Mouse (Mus musculus): ENCODE data around the gene Dusp23. TPM values are rescaled to one million over a fixed set of nuclear protein-coding genes. Genes with fewer than 3 reads are reported as not detected.

The Dusp23 gene
- polyA plus RNA-seq, 1 experiment from 2014 or later, result 20.6 TPM

DNA sequence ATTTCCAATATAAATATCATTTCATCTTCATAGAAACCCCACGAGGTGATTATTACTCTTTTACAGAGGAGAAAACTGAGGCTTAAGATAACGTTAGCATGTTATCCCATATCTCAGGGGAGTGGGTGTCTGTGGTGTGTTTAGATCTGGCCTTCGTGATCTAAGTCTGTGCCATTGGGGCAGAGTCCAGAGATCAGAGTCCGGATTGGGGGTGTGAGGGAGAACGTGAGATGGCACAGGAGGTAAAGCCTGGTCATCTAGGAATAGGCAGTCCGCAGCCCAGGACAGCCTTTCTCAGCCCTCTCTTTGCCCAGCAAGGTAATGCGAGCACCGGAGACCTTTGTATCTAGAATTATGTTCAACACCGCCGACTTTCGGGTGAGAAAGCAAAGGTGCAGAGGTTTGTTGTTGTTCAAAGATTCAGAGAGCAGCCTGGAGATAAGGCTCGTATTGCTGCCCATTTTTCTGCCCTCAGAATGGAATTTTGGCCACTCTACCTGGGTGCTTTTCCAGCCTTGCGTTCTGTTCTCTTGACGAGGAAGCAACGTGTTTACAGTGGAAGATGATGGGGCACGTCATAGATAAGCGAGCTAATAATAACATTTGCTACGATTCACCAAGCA, 19.4 kb upstream of the Dusp23 start:
- 88% methylated on average over 18 of the region's 18 CpGs for WGBS
- DNase-seq (ENCODE audit: low spot score), result no peak

DNA sequence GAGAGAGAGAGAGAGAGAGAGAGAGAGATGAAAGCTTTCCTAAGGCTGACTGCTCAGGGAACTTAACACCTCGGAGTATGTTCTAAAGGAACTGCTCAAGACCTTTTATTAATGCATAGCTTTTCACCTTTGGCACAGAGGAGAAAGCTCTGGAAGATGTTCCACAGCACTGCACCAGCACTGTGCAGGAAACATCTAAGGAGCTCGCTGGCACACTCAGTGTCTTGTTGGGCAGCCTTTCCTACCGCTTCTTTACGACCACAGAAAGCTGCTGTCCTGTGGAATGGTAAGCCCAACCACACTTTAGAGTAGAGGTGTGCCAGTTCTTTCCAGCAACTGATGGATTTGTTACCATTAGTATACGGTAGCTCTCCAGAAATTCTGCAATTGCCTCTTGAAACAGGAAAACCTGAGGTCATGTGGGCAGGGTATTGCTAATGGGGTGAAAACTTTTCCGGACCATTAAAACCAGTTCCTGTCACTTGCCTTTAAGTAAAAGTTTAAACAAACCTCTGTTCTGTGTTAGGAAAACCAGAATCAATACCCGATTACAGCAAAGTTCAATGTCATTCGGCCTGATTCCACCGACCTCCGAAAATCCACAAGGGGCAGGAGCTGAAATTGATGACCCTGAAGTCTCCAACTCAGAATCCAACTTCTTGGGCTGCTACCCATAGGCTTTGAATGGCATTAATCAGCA, 18.7 kb upstream of the Dusp23 start:
- no peak overlapping the region for H3K9ac ChIP-seq (ENCODE audit: low read length)
- no peak overlapping the region for H3K27ac ChIP-seq (ENCODE audit: low read depth, low read length)
- DNase-seq (ENCODE audit: low spot score) (no peak), ATAC-seq (ENCODE audit: insufficient read depth, low FRiP score, low TSS enrichment) (no peak)
- no peaks in the 10 kb centered on the region for H3K27me3 ChIP-seq (ENCODE audit: control insufficient read depth, insufficient read depth, low read length)
- WGBS, result 74% methylated on average over 10 of the region's 10 CpGs
- H3K36me3 ChIP-seq (ENCODE audit: control insufficient read depth, insufficient read depth, low read length), result no peaks in the 10 kb centered on the region
- H3K4me3 ChIP-seq (ENCODE audit: low read depth, low read length), result no peak overlapping the region
- no peaks in the 10 kb centered on the region for H3K9me3 ChIP-seq (ENCODE audit: control insufficient read depth, low read length)
- no peaks in the 10 kb centered on the region for H3K4me1 ChIP-seq (ENCODE audit: control insufficient read depth, insufficient read depth, low read length)
- H3K4me2 ChIP-seq (ENCODE audit: low read depth), result no peak overlapping the region

More for the DNA sequence above, 19.4 kb upstream of the Dusp23 start:
- Histone ChIP-seq H3K9ac (ENCODE audit: low read length) (no peak overlapping the region), H3K27ac (ENCODE audit: low read depth, low read length) (no peak overlapping the region), H3K4me1 (ENCODE audit: control insufficient read depth, insufficient read depth, low read length) (no peaks in the 10 kb centered on the region), H3K27me3 (ENCODE audit: control insufficient read depth, insufficient read depth, low read length) (no peaks in the 10 kb centered on the region), H3K9me3 (ENCODE audit: control insufficient read depth, low read length) (no peaks in the 10 kb centered on the region), H3K4me3 (ENCODE audit: low read depth, low read length) (no peak overlapping the region), H3K4me2 (ENCODE audit: low read depth) (no peak overlapping the region), H3K36me3 (ENCODE audit: control insufficient read depth, insufficient read depth, low read length) (no peaks in the 10 kb centered on the region)
- ATAC-seq (ENCODE audit: insufficient read depth, low FRiP score, low TSS enrichment), result no peak

GRCm38 (mm10) chr1:172650519-172651287, 17.9 kb upstream of the Dusp23 start:
- WGBS, result 57% methylated on average over 8 of the region's 8 CpGs
- 0 out of 2 replicates have a peak, but pooled peaks have one; percentile 37 for ATAC-seq (ENCODE audit: insufficient read depth, low FRiP score, low TSS enrichment)
- Histone ChIP-seq H3K9me3 (ENCODE audit: control insufficient read depth, low read length) (no peaks in the 10 kb centered on the region), H3K36me3 (ENCODE audit: control insufficient read depth, insufficient read depth, low read length) (no peaks in the 10 kb centered on the region), H3K9ac (ENCODE audit: low read length) (no peak overlapping the region), H3K4me2 (ENCODE audit: low read depth) (no peak overlapping the region), H3K27me3 (ENCODE audit: control insufficient read depth, insufficient read depth, low read length) (no peaks in the 10 kb centered on the region), H3K4me3 (ENCODE audit: low read depth, low read length) (no peak overlapping the region), H3K4me1 (ENCODE audit: control insufficient read depth, insufficient read depth, low read length) (no peaks in the 10 kb centered on the region), H3K27ac (ENCODE audit: low read depth, low read length) (no peak overlapping the region)
- DNase-seq (ENCODE audit: low spot score), result no peak

DNA sequence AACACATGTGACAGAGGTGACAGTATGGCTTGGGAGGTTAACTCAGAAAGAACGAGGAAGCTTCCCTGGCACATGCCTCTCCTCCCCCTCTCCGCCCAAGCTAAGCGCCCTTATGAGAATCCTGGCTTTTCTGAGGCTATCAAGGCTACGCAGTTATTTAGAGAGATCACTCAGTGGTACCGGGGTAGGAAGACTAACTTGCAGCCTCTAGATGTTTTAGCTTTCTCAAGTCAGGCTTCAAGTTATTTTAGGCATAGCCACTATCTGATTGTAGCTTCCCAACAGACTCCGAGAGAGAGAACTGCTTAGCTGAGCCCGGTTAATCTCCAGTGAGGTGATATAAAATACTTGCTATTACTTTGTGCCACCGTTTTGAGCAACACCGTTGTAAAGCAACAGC, 16.6 kb upstream of the Dusp23 start:
- WGBS, result 89% methylated on average over 9 of the region's 9 CpGs
- H3K9ac ChIP-seq (ENCODE audit: low read length), result no peak overlapping the region
- H3K4me3 ChIP-seq (ENCODE audit: low read depth, low read length), result no peak overlapping the region
- H3K36me3 ChIP-seq (ENCODE audit: control insufficient read depth, insufficient read depth, low read length), result no peaks in the 10 kb centered on the region
- no peak for DNase-seq (ENCODE audit: low spot score)
- no peak overlapping the region for H3K27ac ChIP-seq (ENCODE audit: low read depth, low read length)
- H3K9me3 ChIP-seq (ENCODE audit: control insufficient read depth, low read length), result no peaks in the 10 kb centered on the region
- H3K4me1 ChIP-seq (ENCODE audit: control insufficient read depth, insufficient read depth, low read length), result no peaks in the 10 kb centered on the region
- H3K27me3 ChIP-seq (ENCODE audit: control insufficient read depth, insufficient read depth, low read length), result no peaks in the 10 kb centered on the region
- ATAC-seq (ENCODE audit: insufficient read depth, low FRiP score, low TSS enrichment), result no peak
- H3K4me2 ChIP-seq (ENCODE audit: low read depth), result no peak overlapping the region

DNA sequence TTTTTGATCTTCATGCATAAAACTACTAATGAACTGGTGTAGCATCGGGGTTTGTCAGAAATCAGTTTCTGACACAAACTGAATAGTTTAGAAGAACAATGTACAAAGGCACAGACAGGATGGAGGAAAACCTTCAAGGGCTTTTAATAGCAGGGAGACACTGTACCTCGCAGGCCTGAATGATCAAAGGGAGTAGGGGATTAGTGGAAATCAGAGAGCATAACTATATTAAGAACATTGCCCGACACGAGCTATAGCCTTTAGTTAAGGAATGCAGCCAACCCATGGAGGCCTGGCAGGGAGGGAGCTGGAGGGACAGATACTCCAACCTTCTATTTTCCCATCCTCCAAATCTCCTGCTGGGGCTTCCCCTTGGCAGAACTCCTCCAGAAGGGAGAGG, 14.5 kb upstream of the Dusp23 start:
- DNase-seq (ENCODE audit: low spot score) (no peak), ATAC-seq (ENCODE audit: insufficient read depth, low FRiP score, low TSS enrichment) (no peak)
- H3K9ac ChIP-seq (ENCODE audit: low read length), result no peak overlapping the region
- H3K27me3 ChIP-seq (ENCODE audit: control insufficient read depth, insufficient read depth, low read length), result no peaks in the 10 kb centered on the region
- H3K4me3 ChIP-seq (ENCODE audit: low read depth, low read length), result no peak overlapping the region
- H3K9me3 ChIP-seq (ENCODE audit: control insufficient read depth, low read length), result no peaks in the 10 kb centered on the region
- no peak overlapping the region for H3K27ac ChIP-seq (ENCODE audit: low read depth, low read length)
- 67% methylated on average over 4 of the region's 4 CpGs for WGBS
- no peak overlapping the region for H3K4me2 ChIP-seq (ENCODE audit: low read depth)
- no peaks in the 10 kb centered on the region for H3K36me3 ChIP-seq (ENCODE audit: control insufficient read depth, insufficient read depth, low read length)
- no peaks in the 10 kb centered on the region for H3K4me1 ChIP-seq (ENCODE audit: control insufficient read depth, insufficient read depth, low read length)

- H3K36me3 ChIP-seq (ENCODE audit: control insufficient read depth, insufficient read depth, low read length), result no peaks in the 10 kb centered on the region
- H3K9me3 ChIP-seq (ENCODE audit: control insufficient read depth, low read length), result no peaks in the 10 kb centered on the region
- H3K4me1 ChIP-seq (ENCODE audit: control insufficient read depth, insufficient read depth, low read length), result no peaks in the 10 kb centered on the region; the same call in 1 of the 2 replicates
- H3K4me3 ChIP-seq (ENCODE audit: low read depth, low read length), result no peak overlapping the region
- H3K27me3 ChIP-seq (ENCODE audit: control insufficient read depth, insufficient read depth, low read length), result no peaks in the 10 kb centered on the region
- no peak overlapping the region for H3K4me2 ChIP-seq (ENCODE audit: low read depth)
- DNase-seq (ENCODE audit: low spot score), result no peak
- no peak overlapping the region for H3K27ac ChIP-seq (ENCODE audit: low read depth, low read length)
- no peak for ATAC-seq (ENCODE audit: insufficient read depth, low FRiP score, low TSS enrichment)
- H3K9ac ChIP-seq (ENCODE audit: low read length), result no peak overlapping the region
- 51% methylated on average over 2 of the region's 2 CpGs for WGBS
These were observed 6.0 kb upstream of the Dusp23 start for GRCm38 (mm10) chr1:172638781-172639180.

GRCm38 (mm10) chr1:172637801-172638200, 5.0 kb upstream of the Dusp23 start:
- no peak overlapping the region for H3K4me2 ChIP-seq (ENCODE audit: low read depth)
- H3K4me3 ChIP-seq (ENCODE audit: low read depth, low read length), result no peak overlapping the region
- ATAC-seq (ENCODE audit: insufficient read depth, low FRiP score, low TSS enrichment) (no peak), DNase-seq (ENCODE audit: low spot score) (no peak)
- H3K27ac ChIP-seq (ENCODE audit: low read depth, low read length), result no peak overlapping the region
- H3K27me3 ChIP-seq (ENCODE audit: control insufficient read depth, insufficient read depth, low read length), result no peaks in the 10 kb centered on the region
- no peaks in the 10 kb centered on the region for H3K36me3 ChIP-seq (ENCODE audit: control insufficient read depth, insufficient read depth, low read length)
- H3K9me3 ChIP-seq (ENCODE audit: control insufficient read depth, low read length), result no peaks in the 10 kb centered on the region
- 72% methylated on average over 4 of the region's 4 CpGs for WGBS
- H3K9ac ChIP-seq (ENCODE audit: low read length), result no peak overlapping the region
- no peaks in the 10 kb centered on the region; the same call in 1 of the 2 replicates for H3K4me1 ChIP-seq (ENCODE audit: control insufficient read depth, insufficient read depth, low read length)

- Histone ChIP-seq H3K4me3 (ENCODE audit: low read depth, low read length) (no peak overlapping the region), H3K36me3 (ENCODE audit: control insufficient read depth, insufficient read depth, low read length) (no peaks in the 10 kb centered on the region), H3K9me3 (ENCODE audit: control insufficient read depth, low read length) (no peaks in the 10 kb centered on the region), H3K27ac (ENCODE audit: low read depth, low read length) (no peak overlapping the region), H3K27me3 (ENCODE audit: control insufficient read depth, insufficient read depth, low read length) (no peaks in the 10 kb centered on the region), H3K4me2 (ENCODE audit: low read depth) (no peak overlapping the region), H3K9ac (ENCODE audit: low read length) (no peak overlapping the region), H3K4me1 (ENCODE audit: control insufficient read depth, insufficient read depth, low read length) (peaks cover 3% of the 10 kb centered on the region; the same call in 1 of the 2 replicates)
- DNase-seq (ENCODE audit: low spot score), result no peak
- ATAC-seq (ENCODE audit: insufficient read depth, low FRiP score, low TSS enrichment), result no peak
- 87% methylated on average over 5 of the region's 5 CpGs for WGBS
These were observed 3.5 kb upstream of the Dusp23 start for GRCm38 (mm10) chr1:172636266-172636665.

All from neural tube, embryonic 11.5 days (tissue).